Mouse (Mus musculus) liver, adult 2 months (tissue): ENCODE measurements around the gene Rdh8. TPM values are rescaled to one million over a fixed set of nuclear protein-coding genes. Genes with fewer than 3 reads are reported as not detected.

ENCODE experiments used
- DNase-seq: peaks from one replicate; pipeline ENCODE4 v3.0.0-alpha.2; 2011; ENCODE audit warnings: low read depth, low spot score; ENCODE audit errors: extremely low read depth
- H3K27ac ChIP-seq: fragments of 200-500 bp; replicated peaks from 2 replicates; pipeline ENCODE4 v1.5.1; 2012; ENCODE audit warnings: low read depth, mild to moderate bottlenecking, control low read depth, inconsistent platforms, low read length; ENCODE audit not compliant: insufficient read depth
- H3K27me3 ChIP-seq: fragments of 200-500 bp; 2 replicates; pipeline ENCODE4 v1.6.1; 2012; ENCODE audit warnings: mild to moderate bottlenecking, moderate library complexity, low read length, inconsistent platforms; ENCODE audit not compliant: control insufficient read depth, insufficient read depth
- H3K36me3 ChIP-seq: fragments of 200-500 bp; 2 replicates; pipeline ENCODE4 v1.6.1; 2012; ENCODE audit warnings: low read length, inconsistent platforms; ENCODE audit not compliant: control insufficient read depth, insufficient read depth
- H3K4me1 ChIP-seq: fragments of 200-500 bp; 2 replicates; pipeline ENCODE4 v1.6.1; 2011; ENCODE audit warnings: low read length; ENCODE audit not compliant: control insufficient read depth, insufficient read depth
- H3K4me3 ChIP-seq: fragments of 200-500 bp; 2 replicates; pipeline ENCODE4 v1.5.1; 2011; ENCODE audit warnings: low read depth, mild to moderate bottlenecking, control low read depth, low read length, moderate library complexity; ENCODE audit not compliant: insufficient read depth
- H3K79me2 ChIP-seq: fragments of 200-500 bp; 2 replicates; pipeline ENCODE4 v1.6.1; 2012; ENCODE audit warnings: inconsistent platforms, mild to moderate bottlenecking, low read length, moderate library complexity; ENCODE audit not compliant: control insufficient read depth, insufficient read depth
- H3K9ac ChIP-seq: fragments of 200-500 bp; 2 replicates; pipeline ENCODE4 v1.6.1; 2012; ENCODE audit warnings: low read depth, mild to moderate bottlenecking, control low read depth, inconsistent platforms, low read length
- CTCF ChIP-seq: fragments of 200-500 bp; IDR thresholded peaks from 2 replicates; pipeline ENCODE4 v1.5.1; 2011; ENCODE audit warnings: low read depth, low read length, control low read depth
- POLR2A ChIP-seq: fragments of 200-500 bp; IDR thresholded peaks from 2 replicates; pipeline ENCODE4 v1.6.1; 2011; ENCODE audit warnings: low read length, control low read depth; ENCODE audit not compliant: insufficient read depth; ENCODE audit errors: extremely low read depth
- WGBS: fragments of 180-500 bp; shearing (Covaris S2); methylation state at CpG from one replicate; pipeline ENCODE4 v1.1.7; 2018; 5-methylcytosine and 5-hydroxymethylcytosine counted together
- polyA plus RNA-seq: library from polyadenylated mRNA; depleted of rRNA; stranded (reverse); fragments of >200 nt; gene quantifications from 2 replicates; pipeline ENCODE4 v1.2.3, GENCODE M21; 2012
- total RNA-seq: library from RNA; depleted of rRNA; stranded (reverse); fragments of >200 nt; gene quantifications from 2 replicates; pipeline ENCODE4 v1.2.3, GENCODE M21; 2014

The Rdh8 gene
- total and polyA plus RNA-seq, 2 experiments, result not detected

GRCm38 (mm10) chr9:20794108-20794806 lies 24.0 kb upstream of the Rdh8 start:
- Histone ChIP-seq H3K4me1 (peaks cover 17% of the 10 kb centered on the region), H3K4me3 (no peak overlapping the region), H3K27me3 (no peaks in the 10 kb centered on the region), H3K36me3 (no peaks in the 10 kb centered on the region), H3K27ac (no peak overlapping the region), H3K9ac (no peak overlapping the region), H3K79me2 (no peaks in the 10 kb centered on the region)
- 58% methylated on average over 7 of the region's 7 CpGs for WGBS
- peak; percentile 32 for DNase-seq
- TF ChIP-seq CTCF (no peak), POLR2A (no peak)

GRCm38 (mm10) chr9:20804266-20805158 lies 13.8 kb upstream of the Rdh8 start:
- DNase-seq, result peak; percentile 100

GRCm38 (mm10) chr9:20805159-20805495 lies 13.2 kb upstream of the Rdh8 start:
- peak overlapping the region; percentile 84 for H3K27ac ChIP-seq
- TF ChIP-seq POLR2A (no peak), CTCF (no peak)
- no peaks in the 10 kb centered on the region for H3K27me3 ChIP-seq
- no peaks in the 10 kb centered on the region for H3K36me3 ChIP-seq
- WGBS, result 39% methylated on average over 3 of the region's 3 CpGs
- H3K4me3 ChIP-seq, result no peak overlapping the region
- no peaks in the 10 kb centered on the region for H3K79me2 ChIP-seq
- H3K4me1 ChIP-seq, result peaks cover 19% of the 10 kb centered on the region
- peak; percentile 67 for DNase-seq
- peak overlapping the region; percentile 31 for H3K9ac ChIP-seq

More at GRCm38 (mm10) chr9:20804266-20805158, 13.8 kb upstream of the Rdh8 start:
- Histone ChIP-seq H3K79me2 (no peaks in the 10 kb centered on the region), H3K9ac (peak overlapping the region; percentile 31), H3K4me1 (peaks cover 19% of the 10 kb centered on the region), H3K27ac (peak overlapping the region; percentile 84), H3K27me3 (no peaks in the 10 kb centered on the region), H3K36me3 (no peaks in the 10 kb centered on the region), H3K4me3 (peak overlapping the region; percentile 26)
- TF ChIP-seq CTCF (peak; percentile 98), POLR2A (no peak)
- WGBS, result 17% methylated on average over 13 of the region's 13 CpGs

- WGBS, result 89% methylated on average over 5 of the region's 5 CpGs
- Histone ChIP-seq H3K79me2 (no peaks in the 10 kb centered on the region), H3K4me1 (peaks cover 19% of the 10 kb centered on the region), H3K9ac (no peak overlapping the region), H3K4me3 (no peak overlapping the region), H3K36me3 (no peaks in the 10 kb centered on the region), H3K27ac (no peak overlapping the region), H3K27me3 (no peaks in the 10 kb centered on the region)
- DNase-seq, result no peak
- no peak for TF ChIP-seq POLR2A
- no peak for TF ChIP-seq CTCF
These were observed 12.6 kb upstream of the Rdh8 start for GRCm38 (mm10) chr9:20805706-20806105.

GRCm38 (mm10) chr9:20810271-20810670 lies 8.0 kb upstream of the Rdh8 start:
- H3K4me3 ChIP-seq, result no peak overlapping the region
- 53% methylated on average over 4 of the region's 4 CpGs for WGBS
- no peak for TF ChIP-seq CTCF
- TF ChIP-seq POLR2A, result no peak
- 0 out of 2 replicates have a peak, but pooled peaks cover under 1% of the 10 kb centered on the region for H3K4me1 ChIP-seq
- H3K36me3 ChIP-seq, result no peaks in the 10 kb centered on the region
- H3K9ac ChIP-seq, result no peak overlapping the region
- no peak overlapping the region for H3K27ac ChIP-seq
- H3K79me2 ChIP-seq, result no peaks in the 10 kb centered on the region
- no peak for DNase-seq
- H3K27me3 ChIP-seq, result peaks cover 5% of the 10 kb centered on the region; the same call in 1 of the 2 replicates

GRCm38 (mm10) chr9:20810773-20811172 lies 7.5 kb upstream of the Rdh8 start:
- H3K4me3 ChIP-seq, result no peak overlapping the region
- TF ChIP-seq CTCF (no peak), POLR2A (no peak)
- no peak overlapping the region for H3K27ac ChIP-seq
- no peaks in the 10 kb centered on the region for H3K36me3 ChIP-seq
- H3K9ac ChIP-seq, result no peak overlapping the region
- DNase-seq, result no peak
- WGBS, result 72% methylated on average over 1 of the region's 1 CpGs
- no peaks in the 10 kb centered on the region for H3K79me2 ChIP-seq
- H3K27me3 ChIP-seq, result peaks cover 5% of the 10 kb centered on the region; the same call in 1 of the 2 replicates
- no peaks in the 10 kb centered on the region for H3K4me1 ChIP-seq
